Mouse (Mus musculus): ENCODE measurements at regions not wholly inside any gene's neighbourhood (a gene's known extent, or its start where the extent isn't known, plus 50 kb on each side); places are given as distances from the start of the nearest gene placed in this dataset.
A peak's percentile ranks its signal among the peaks of the same experiment; 100 is the strongest.

DNA sequence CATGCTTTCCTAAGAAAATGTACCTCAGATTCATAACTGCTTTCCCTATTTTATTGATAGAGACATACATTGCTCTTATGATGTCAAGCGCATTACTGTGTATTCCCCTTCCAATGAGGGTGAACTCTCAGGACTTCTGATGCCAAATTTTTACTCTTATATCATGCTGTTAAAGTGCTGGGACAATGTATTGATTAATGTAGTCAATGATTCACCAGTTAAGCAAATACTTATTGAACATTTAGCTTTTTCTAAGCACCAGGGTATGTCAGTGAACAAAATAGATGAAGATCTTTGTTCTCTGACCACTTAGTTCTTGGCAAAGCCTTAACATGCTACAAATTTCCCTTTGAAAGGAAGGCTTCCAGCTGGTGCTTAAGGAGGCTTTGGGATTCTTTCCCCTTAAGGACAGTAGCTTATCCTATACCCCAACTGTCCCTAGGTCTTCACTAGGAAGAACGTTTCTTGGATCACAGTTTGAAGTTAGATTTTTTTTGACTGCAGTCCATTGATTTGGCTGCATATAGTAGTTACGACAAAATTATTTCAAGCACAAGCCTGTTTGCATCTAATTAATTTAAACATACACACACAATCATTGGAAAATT is 203.1 kb upstream of the Ptbp2 start:
- H3K36me3 ChIP-seq (ENCODE audit: insufficient read depth, low read length) = no peaks in the 10 kb centered on the region
- H3K9me3 ChIP-seq (ENCODE audit: low read length) = no peaks in the 10 kb centered on the region
- no peak overlapping the region for H3K27ac ChIP-seq (ENCODE audit: low read length)
- H3K4me3 ChIP-seq (ENCODE audit: low read length) = no peak overlapping the region
- H3K27me3 ChIP-seq (ENCODE audit: insufficient read depth, low read length) = no peaks in the 10 kb centered on the region
- H3K4me1 ChIP-seq (ENCODE audit: insufficient read depth, low read length) = no peaks in the 10 kb centered on the region
- H3K9ac ChIP-seq (replicated peaks; ENCODE audit: low read length) = no peak overlapping the region
- H3K4me2 ChIP-seq (replicated peaks; ENCODE audit: low read depth, low read length) = no peak overlapping the region
- ATAC-seq (ENCODE audit: low FRiP score, low TSS enrichment) = no peak
- 73% methylated on average over 3 of the region's 3 CpGs for WGBS

DNA sequence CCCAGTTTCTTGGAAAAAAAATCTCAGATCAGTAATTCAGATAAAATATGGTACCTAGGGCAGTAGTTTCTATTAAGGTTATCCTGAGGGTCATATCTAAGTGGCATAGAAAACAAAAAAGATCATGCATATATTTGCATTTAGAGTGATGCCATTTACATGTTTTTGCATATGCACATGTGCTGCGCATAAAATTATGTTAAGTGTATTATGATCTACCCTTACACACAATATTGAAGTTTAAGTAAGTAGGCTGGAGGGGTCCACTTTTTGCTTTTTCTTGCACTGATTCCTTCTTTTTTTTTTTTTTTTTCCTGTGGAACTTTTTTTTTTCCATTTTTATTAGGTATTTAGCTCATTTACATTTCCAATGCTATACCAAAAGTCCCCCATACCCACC is 193.1 kb upstream of the Ptbp2 start:
- no peak overlapping the region for H3K4me3 ChIP-seq (ENCODE audit: low read length)
- no peak overlapping the region for H3K4me2 ChIP-seq (replicated peaks; ENCODE audit: low read depth, low read length)
- no peak for ATAC-seq (ENCODE audit: low FRiP score, low TSS enrichment)
- H3K27me3 ChIP-seq (ENCODE audit: insufficient read depth, low read length) = no peaks in the 10 kb centered on the region
- no peaks in the 10 kb centered on the region for H3K36me3 ChIP-seq (ENCODE audit: insufficient read depth, low read length)
- no peaks in the 10 kb centered on the region for H3K9me3 ChIP-seq (ENCODE audit: low read length)
- 92% methylated on average over 1 of the region's 1 CpGs for WGBS
- H3K4me1 ChIP-seq (ENCODE audit: insufficient read depth, low read length) = no peaks in the 10 kb centered on the region
- no peak overlapping the region for H3K9ac ChIP-seq (replicated peaks; ENCODE audit: low read length)
- no peak overlapping the region for H3K27ac ChIP-seq (ENCODE audit: low read length)

- ATAC-seq (ENCODE audit: low FRiP score, low TSS enrichment) = no peak
- WGBS = 89% methylated on average over 3 of the region's 3 CpGs
- Histone ChIP-seq H3K27ac (ENCODE audit: low read length) (no peak overlapping the region), H3K9ac (replicated peaks; ENCODE audit: low read length) (no peak overlapping the region), H3K27me3 (ENCODE audit: insufficient read depth, low read length) (no peaks in the 10 kb centered on the region), H3K36me3 (ENCODE audit: insufficient read depth, low read length) (no peaks in the 10 kb centered on the region), H3K4me2 (replicated peaks; ENCODE audit: low read depth, low read length) (no peak overlapping the region), H3K4me3 (ENCODE audit: low read length) (no peak overlapping the region), H3K4me1 (ENCODE audit: insufficient read depth, low read length) (no peaks in the 10 kb centered on the region), H3K9me3 (ENCODE audit: low read length) (no peaks in the 10 kb centered on the region)
These were observed 192.1 kb upstream of the Ptbp2 start for GRCm38 (mm10) chr3:119976363-119976762.

DNA sequence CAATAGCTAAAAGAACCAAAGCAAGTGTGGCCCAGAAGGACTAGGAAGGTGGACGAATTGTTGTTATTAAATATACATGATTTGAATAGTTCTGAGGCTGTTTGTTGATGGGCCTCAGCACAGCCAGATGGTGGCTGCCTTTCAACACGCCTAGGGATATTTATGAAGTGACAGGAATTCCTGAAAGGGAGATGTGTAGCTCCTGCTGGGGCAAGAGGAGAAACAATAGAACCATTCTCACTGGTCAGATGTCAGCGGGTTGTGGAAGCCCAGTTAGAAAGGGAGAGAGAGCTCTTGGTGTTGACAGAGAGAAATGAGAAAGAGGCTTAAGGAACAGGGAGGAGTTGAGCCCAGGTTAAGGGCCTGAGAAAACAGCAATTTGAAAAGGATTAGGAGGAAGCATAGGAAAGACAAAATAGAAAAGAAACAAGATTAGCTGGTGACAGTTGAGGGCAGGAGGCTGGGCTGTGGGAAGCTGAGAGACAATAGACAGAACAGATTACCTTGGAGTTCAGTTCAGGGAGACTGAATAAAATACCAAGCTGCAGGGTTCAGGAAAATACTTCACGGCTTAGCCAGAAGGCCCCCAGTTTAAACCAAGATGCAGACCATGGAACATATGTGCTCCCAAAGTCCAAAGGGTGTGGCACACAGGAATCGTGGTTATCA is 174.7 kb upstream of the Ptbp2 start:
- H3K9me3 ChIP-seq (ENCODE audit: low read length) = no peaks in the 10 kb centered on the region
- H3K4me2 ChIP-seq (replicated peaks; ENCODE audit: low read depth, low read length) = no peak overlapping the region
- WGBS = 56% methylated on average over 5 of the region's 5 CpGs
- H3K36me3 ChIP-seq (ENCODE audit: insufficient read depth, low read length) = no peaks in the 10 kb centered on the region
- no peak for ATAC-seq (ENCODE audit: low FRiP score, low TSS enrichment)
- no peak overlapping the region for H3K27ac ChIP-seq (ENCODE audit: low read length)
- H3K4me1 ChIP-seq (ENCODE audit: insufficient read depth, low read length) = no peaks in the 10 kb centered on the region
- no peaks in the 10 kb centered on the region for H3K27me3 ChIP-seq (ENCODE audit: insufficient read depth, low read length)
- no peak overlapping the region for H3K9ac ChIP-seq (replicated peaks; ENCODE audit: low read length)
- H3K4me3 ChIP-seq (ENCODE audit: low read length) = no peak overlapping the region

- Histone ChIP-seq H3K4me2 (replicated peaks; ENCODE audit: low read depth, low read length) (no peak overlapping the region), H3K4me3 (ENCODE audit: low read length) (no peak overlapping the region), H3K4me1 (ENCODE audit: insufficient read depth, low read length) (no peaks in the 10 kb centered on the region), H3K27me3 (ENCODE audit: insufficient read depth, low read length) (no peaks in the 10 kb centered on the region), H3K27ac (ENCODE audit: low read length) (no peak overlapping the region), H3K9ac (replicated peaks; ENCODE audit: low read length) (no peak overlapping the region), H3K9me3 (ENCODE audit: low read length) (no peaks in the 10 kb centered on the region), H3K36me3 (ENCODE audit: insufficient read depth, low read length) (no peaks in the 10 kb centered on the region)
- 88% methylated on average over 8 of the region's 8 CpGs for WGBS
- ATAC-seq (ENCODE audit: low FRiP score, low TSS enrichment) = no peak
These were observed 173.3 kb upstream of the Ptbp2 start for GRCm38 (mm10) chr3:119957529-119957928.

- H3K27ac ChIP-seq (ENCODE audit: low read length) = no peak overlapping the region
- 69% methylated on average over 7 of the region's 7 CpGs for WGBS
- no peak for ATAC-seq (ENCODE audit: low FRiP score, low TSS enrichment)
These were observed 171.7 kb upstream of the Ptbp2 start for GRCm38 (mm10) chr3:119955745-119956615.

GRCm38 (mm10) chr3:119950721-119951120 is 166.5 kb upstream of the Ptbp2 start:
- H3K9ac ChIP-seq (replicated peaks; ENCODE audit: low read length) = no peak overlapping the region
- H3K4me3 ChIP-seq (ENCODE audit: low read length) = no peak overlapping the region
- H3K27me3 ChIP-seq (ENCODE audit: insufficient read depth, low read length) = no peaks in the 10 kb centered on the region
- WGBS = 73% methylated on average over 3 of the region's 3 CpGs
- H3K4me2 ChIP-seq (replicated peaks; ENCODE audit: low read depth, low read length) = no peak overlapping the region
- H3K27ac ChIP-seq (ENCODE audit: low read length) = no peak overlapping the region
- H3K9me3 ChIP-seq (ENCODE audit: low read length) = no peaks in the 10 kb centered on the region
- peaks cover 31% of the 10 kb centered on the region for H3K4me1 ChIP-seq (ENCODE audit: insufficient read depth, low read length)
- ATAC-seq (ENCODE audit: low FRiP score, low TSS enrichment) = no peak
- no peaks in the 10 kb centered on the region for H3K36me3 ChIP-seq (ENCODE audit: insufficient read depth, low read length)

More at GRCm38 (mm10) chr3:119955745-119956615, 171.7 kb upstream of the Ptbp2 start:
- Histone ChIP-seq H3K4me3 (ENCODE audit: low read length) (no peak overlapping the region), H3K36me3 (ENCODE audit: insufficient read depth, low read length) (no peaks in the 10 kb centered on the region), H3K4me2 (replicated peaks; ENCODE audit: low read depth, low read length) (no peak overlapping the region), H3K27me3 (ENCODE audit: insufficient read depth, low read length) (no peaks in the 10 kb centered on the region), H3K9ac (replicated peaks; ENCODE audit: low read length) (no peak overlapping the region), H3K9me3 (ENCODE audit: low read length) (no peaks in the 10 kb centered on the region), H3K4me1 (ENCODE audit: insufficient read depth, low read length) (no peaks in the 10 kb centered on the region; the same call in 1 of the 2 replicates)

DNA sequence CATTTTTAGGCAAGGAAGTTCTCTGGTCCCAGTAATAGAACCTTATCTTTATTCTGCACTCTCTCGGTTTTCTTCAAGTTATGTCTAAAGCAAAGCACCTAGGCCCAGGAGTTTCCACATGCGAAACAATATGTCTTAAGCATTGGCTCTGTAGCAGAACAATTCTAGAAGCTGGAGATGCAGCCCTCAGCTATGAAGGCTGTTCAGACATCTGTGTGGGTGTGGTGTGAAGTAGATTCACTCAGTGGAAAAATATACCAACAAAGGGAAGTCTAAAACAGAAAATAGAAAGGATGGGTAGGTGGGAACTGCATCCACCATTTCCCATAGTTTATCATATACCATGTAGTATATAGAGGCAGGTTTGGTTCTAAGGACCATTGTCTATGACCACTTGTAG is 165.8 kb upstream of the Ptbp2 start:
- no peak for ATAC-seq (ENCODE audit: low FRiP score, low TSS enrichment)
- 0 out of 2 replicates have a peak overlapping the region, but pooled peaks have one; percentile 29 for H3K27ac ChIP-seq (ENCODE audit: low read length)
- H3K27me3 ChIP-seq (ENCODE audit: insufficient read depth, low read length) = no peaks in the 10 kb centered on the region
- peaks cover 32% of the 10 kb centered on the region for H3K4me1 ChIP-seq (ENCODE audit: insufficient read depth, low read length)
- WGBS = 73% methylated on average over 2 of the region's 2 CpGs
- H3K4me3 ChIP-seq (ENCODE audit: low read length) = no peak overlapping the region
- H3K9ac ChIP-seq (replicated peaks; ENCODE audit: low read length) = no peak overlapping the region
- H3K36me3 ChIP-seq (ENCODE audit: insufficient read depth, low read length) = no peaks in the 10 kb centered on the region
- peak overlapping the region; percentile 50; the same call in 1 of the 2 replicates for H3K4me2 ChIP-seq (replicated peaks; ENCODE audit: low read depth, low read length)
- H3K9me3 ChIP-seq (ENCODE audit: low read length) = no peaks in the 10 kb centered on the region

DNA sequence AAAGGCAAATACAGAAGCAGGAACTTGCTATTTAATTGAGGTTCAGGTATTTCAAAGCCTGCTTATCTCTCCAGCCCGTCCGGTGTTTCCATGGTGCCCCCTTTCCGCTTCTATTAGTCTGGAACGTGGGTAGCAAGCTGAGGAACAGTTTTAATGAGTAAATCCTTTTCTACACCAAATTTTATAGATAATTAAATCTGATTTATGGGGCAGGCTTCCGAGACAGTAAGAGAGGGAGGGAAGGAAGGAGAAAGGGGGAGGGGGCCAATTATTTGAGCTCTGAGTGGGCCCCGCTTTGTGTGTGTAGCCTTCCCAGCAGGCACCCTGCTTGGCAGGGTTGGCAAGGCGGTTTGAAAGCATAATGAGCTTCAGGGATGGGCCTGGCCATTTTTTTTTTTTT is 165.4 kb upstream of the Ptbp2 start:
- Histone ChIP-seq H3K9ac (replicated peaks; ENCODE audit: low read length) (no peak overlapping the region), H3K4me1 (ENCODE audit: insufficient read depth, low read length) (peaks cover 32% of the 10 kb centered on the region), H3K9me3 (ENCODE audit: low read length) (no peaks in the 10 kb centered on the region), H3K36me3 (ENCODE audit: insufficient read depth, low read length) (no peaks in the 10 kb centered on the region), H3K4me3 (ENCODE audit: low read length) (peak overlapping the region; percentile 30), H3K27ac (ENCODE audit: low read length) (0 out of 2 replicates have a peak overlapping the region, but pooled peaks have one; percentile 75), H3K27me3 (ENCODE audit: insufficient read depth, low read length) (no peaks in the 10 kb centered on the region), H3K4me2 (replicated peaks; ENCODE audit: low read depth, low read length) (peak overlapping the region; percentile 50)
- WGBS = 6% methylated on average over 7 of the region's 7 CpGs
- ATAC-seq (ENCODE audit: low FRiP score, low TSS enrichment) = peak; percentile 69
